Comparison of ENCODE assay signal across 8 mouse cellular contexts in genomic region chr7:141755831-141756230, GRCm38 (mm10). TPM values are rescaled to one million over a fixed set of nuclear protein-coding genes. Genes with fewer than 3 reads are reported as not detected.
DNase-seq lines count a peak whose midpoint lies in the region; ATAC-seq and TF ChIP-seq lines count a peak whose summit lies in the region.

No protein-coding gene starts in this region.

- no peaks in the 10 kb centered on the region for H3K9me3 ChIP-seq in forebrain, embryonic 10.5 days
- H3K9me3 ChIP-seq in forebrain, embryonic 16.5 days (ENCODE audit: control insufficient read depth, low read length): no peaks in the 10 kb centered on the region

- POLR2A ChIA-PET in Patski (lab: Charles Lee): interaction anchor here (0.7 kb wide), 2 partner anchors 28 to 51 kb away, joined by 3 to 5 read pairs; no protein-coding TSS in a partner anchor

- peak; percentile 91 for TF ChIP-seq CTCF in Patski (IDR thresholded peaks at IDR 0.05)

- no peaks in the 10 kb centered on the region for H3K27me3 ChIP-seq in forebrain, embryonic 10.5 days (ENCODE audit: poor library complexity, severe bottlenecking)
- H3K27me3 ChIP-seq in forebrain, embryonic 16.5 days (replicated peaks; ENCODE audit: control insufficient read depth, insufficient read depth, low read length): no peaks in the 10 kb centered on the region
- H3K27me3 ChIP-seq in Patski: peaks cover 6% of the 10 kb centered on the region

- no peak overlapping the region for H3K9ac ChIP-seq in forebrain, embryonic 16.5 days (replicated peaks; ENCODE audit: low read depth, low read length)

- H3K4me3 ChIP-seq in forebrain, embryonic 10.5 days: no peak overlapping the region
- H3K4me3 ChIP-seq in forebrain, embryonic 16.5 days (replicated peaks; ENCODE audit: low read length): no peak overlapping the region

- DNase-seq in forebrain, embryonic 10.5 days (ENCODE audit: extremely low spot score, low spot score): peak; percentile 54
- peak; percentile 25 for DNase-seq in Patski (ENCODE audit: low read depth, low spot score)
- DNase-seq in cerebellum, postnatal 25 days: peak; percentile 74 to 84
- peak; percentile 84 to 86 for DNase-seq in left cerebral cortex, adult 18-20 months (ENCODE audit: low spot score in 2 of 2)
- DNase-seq in spleen, postnatal 10 days (ENCODE audit: low spot score in 2 of 2): peak; percentile 73 to 84

- in situ Hi-C loops in Patski (cut with MboI; ENCODE audit: low pct_unique_long_range_greater_than_20kb): loop anchor here (25.0 kb wide), 1 partner anchor 156 kb away; the partner anchor contains the start of gene Tollip

- ATAC-seq in forebrain, embryonic 16.5 days: no peak
- no peak for ATAC-seq in Patski
- peak; percentile 40 to 54; a peak in 1 of 4 replicates for ATAC-seq in hematopoietic stem cell, adult 5-6 weeks (replicated peaks in 1 of 2; ENCODE audit: insufficient read depth in 1 of 2, low FRiP score in 2 of 2, low TSS enrichment in 1 of 2, low read depth in 1 of 2, poor library complexity in 2 of 2, severe bottlenecking in 2 of 2)
- ATAC-seq in megakaryocyte-erythroid progenitor cell, adult 5-6 weeks (replicated peaks; ENCODE audit: low FRiP score, low TSS enrichment, poor library complexity, severe bottlenecking): peak; percentile 73

- H3K4me1 ChIP-seq in forebrain, embryonic 10.5 days: no peaks in the 10 kb centered on the region
- no peaks in the 10 kb centered on the region for H3K4me1 ChIP-seq in forebrain, embryonic 16.5 days (replicated peaks; ENCODE audit: control insufficient read depth, insufficient read depth, low read length)

- H3K36me3 ChIP-seq in forebrain, embryonic 10.5 days (replicated peaks): no peaks in the 10 kb centered on the region
- H3K36me3 ChIP-seq in forebrain, embryonic 16.5 days (ENCODE audit: control insufficient read depth, insufficient read depth): no peaks in the 10 kb centered on the region

- no peak overlapping the region for H3K4me2 ChIP-seq in forebrain, embryonic 16.5 days (ENCODE audit: low read length)

- 53% methylated on average over 4 of the region's 4 CpGs for WGBS in forebrain, embryonic 10.5 days
- whole genome bisulfite sequencing in forebrain, embryonic 16.5 days: 56% methylated on average over 4 of the region's 4 CpGs

- CTCF ChIA-PET in Patski (lab: Charles Lee): interaction anchor here (0.7 to 5.1 kb wide), 14 partner anchors 9 to 359 kb away, joined by 3 to 49 read pairs (median 4); no protein-coding TSS in a partner anchor

- H3K27ac ChIP-seq in forebrain, embryonic 10.5 days: no peak overlapping the region
- no peak overlapping the region for H3K27ac ChIP-seq in forebrain, embryonic 16.5 days (ENCODE audit: low read length)

RNA-seq across cellular contexts. Expression of gene Muc5ac, which starts 32.9 kb away (rescaled TPM):
- not detected in 2 replicates for polyA plus RNA-seq in forebrain, embryonic 10.5 days (2016; fragmentation: Nextera tagmentation; extraction: Ambion mirVana)
- not detected in 2 replicates for polyA plus RNA-seq in forebrain, embryonic 16.5 days (2015; fragmentation: Nextera tagmentation; extraction: Ambion mirVana)
- under 0.01 TPM for polyA plus RNA-seq in Patski (2021)
- total RNA-seq in hematopoietic stem cell, adult 5-6 weeks (2017): 0.06 and 0.15 TPM in 2 replicates
- not detected for total RNA-seq in left cerebral cortex, adult 18-20 months (2021)
- not detected in 2 replicates for total RNA-seq in megakaryocyte-erythroid progenitor cell, adult 5-6 weeks (2014; fragmentation: Nextera tagmentation)
- not detected in 2 replicates for total RNA-seq in megakaryocyte-erythroid progenitor cell, adult 5-6 weeks (2017)

Comparison
In these comparisons a context has a peak if more than half of its experiments do, and no peak if none do; other contexts are left out.
1. DNase-seq: peak in every context shown above with its lines; median percentile 85 in left cerebral cortex, adult 18-20 months; 79 in cerebellum, postnatal 25 days; 78 in spleen, postnatal 10 days; 54 in forebrain, embryonic 10.5 days; 25 in Patski.
2. ATAC-seq: peak in hematopoietic stem cell, adult 5-6 weeks (2 of 2) and megakaryocyte-erythroid progenitor cell, adult 5-6 weeks (single experiment); none in forebrain, embryonic 16.5 days (single experiment) and Patski (single experiment).